Mouse (Mus musculus) heart, postnatal 4 days (tissue): ENCODE data around the gene Wasl. TPM values are rescaled to one million over a fixed set of nuclear protein-coding genes. Genes with fewer than 3 reads are reported as not detected.

ENCODE experiments used
- DNase-seq: peaks from one replicate; pipeline ENCODE4 v3.0.0; 2021
- total RNA-seq, 2 experiments: library from RNA; stranded (reverse); gene quantifications; 2 replicates each; pipeline ENCODE4 v1.2.3; 2021

Gene Wasl
- 10 to 100 TPM; 33.8 to 34.7 TPM for total RNA-seq

GRCm38 (mm10) chr6:24664867-24665458, at the start of gene Wasl:
Wasl (minus strand) TSS chr6:24665009.
- DNase-seq = peak; percentile 99

GRCm38 (mm10) chr6:24707499-24707898, 42.7 kb upstream of the Wasl start:
- DNase-seq = no peak

- no peak for DNase-seq
These were observed 42.3 kb upstream of the Wasl start for GRCm38 (mm10) chr6:24707090-24707489.

- DNase-seq = no peak
These were observed 32.4 kb upstream of the Wasl start for GRCm38 (mm10) chr6:24697216-24697615.

- no peak for DNase-seq
These were observed 31.3 kb upstream of the Wasl start for GRCm38 (mm10) chr6:24696117-24696516.

- no peak for DNase-seq
These were observed 29.9 kb upstream of the Wasl start for GRCm38 (mm10) chr6:24694455-24695410.

- DNase-seq = no peak
These were observed 23.1 kb upstream of the Wasl start for GRCm38 (mm10) chr6:24687871-24688270.

- no peak for DNase-seq
These were observed 18.3 kb upstream of the Wasl start for GRCm38 (mm10) chr6:24683113-24683512.

GRCm38 (mm10) chr6:24667829-24668228, 3.0 kb upstream of the Wasl start:
- no peak for DNase-seq

GRCm38 (mm10) chr6:24666248-24666647, 1.4 kb upstream of the Wasl start:
- no peak for DNase-seq

- peak; percentile 51 for DNase-seq
These were observed 509 bp downstream of the Wasl start for GRCm38 (mm10) chr6:24664133-24664866.

GRCm38 (mm10) chr6:24663196-24664132, 1.3 kb downstream of the Wasl start:
- peak; percentile 20 for DNase-seq

- no peak for DNase-seq
These were observed 2.3 kb downstream of the Wasl start for GRCm38 (mm10) chr6:24662483-24662882.

GRCm38 (mm10) chr6:24661879-24662278, 2.9 kb downstream of the Wasl start:
- no peak for DNase-seq

- no peak for DNase-seq
These were observed 7.0 kb downstream of the Wasl start for GRCm38 (mm10) chr6:24657647-24658387.

GRCm38 (mm10) chr6:24656094-24656493, 8.7 kb downstream of the Wasl start:
- no peak for DNase-seq

GRCm38 (mm10) chr6:24651538-24651937, 13.3 kb downstream of the Wasl start:
- no peak for DNase-seq

GRCm38 (mm10) chr6:24650719-24651118, 14.1 kb downstream of the Wasl start:
- DNase-seq = no peak

- DNase-seq = no peak
These were observed 16.4 kb downstream of the Wasl start for GRCm38 (mm10) chr6:24648403-24648802.

- no peak for DNase-seq
These were observed 17.6 kb downstream of the Wasl start for GRCm38 (mm10) chr6:24647103-24647691.
